Mouse (Mus musculus) B cell, adult 62 days (primary cell): ENCODE measurements around the gene Tram1l1. TPM values are rescaled to one million over a fixed set of nuclear protein-coding genes. Genes with fewer than 3 reads are reported as not detected.

ENCODE experiments used
- total RNA-seq: library from RNA; stranded (reverse); gene quantifications from 4 replicates; pipeline ENCODE4 v1.2.4, GENCODE M21; 2023

Tram1l1 gene
- total RNA-seq = not detected in 4 replicates

DNA sequence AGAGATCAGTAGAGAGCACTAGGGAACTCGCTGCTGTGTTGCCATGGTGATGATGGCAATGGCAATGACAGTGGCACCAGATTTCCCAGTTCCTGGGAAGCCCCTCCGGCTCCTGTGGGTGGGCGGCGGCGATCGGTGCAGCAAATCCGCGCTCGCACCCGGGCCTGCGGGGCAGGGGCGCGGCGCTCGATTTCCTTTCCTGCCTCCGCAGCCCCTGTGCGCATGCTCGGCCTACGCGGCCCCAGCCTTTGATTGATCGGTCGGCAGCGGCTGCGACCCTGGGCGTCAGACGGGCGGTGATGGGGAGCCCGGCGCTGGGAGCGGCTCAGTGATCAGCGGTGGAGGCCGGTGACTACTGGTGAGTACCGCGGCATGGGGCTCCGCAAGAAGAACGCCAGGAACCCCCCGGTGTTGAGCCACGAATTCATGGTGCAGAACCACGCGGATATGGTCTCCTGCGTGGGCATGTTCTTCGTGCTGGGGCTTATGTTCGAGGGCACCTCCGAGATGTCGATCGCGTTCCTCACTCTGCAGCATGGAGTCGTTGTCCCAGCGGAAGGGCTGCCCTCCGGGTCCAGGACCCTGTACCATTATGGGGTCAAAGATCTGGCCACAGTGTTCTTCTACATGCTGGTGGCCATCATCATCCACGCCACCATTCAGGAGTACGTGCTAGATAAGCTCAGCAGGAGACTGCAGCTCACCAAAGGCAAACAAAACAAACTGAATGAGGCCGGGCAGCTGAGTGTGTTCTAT is at the start of gene Tram1l1:
Gene Tram1l1 (plus strand): TSS at position 35 of the 756 bp plus-strand sequence.

Other genes starting within 250 kb of the Tram1l1 start
- not detected in 4 replicates for gene 1700006A11Rik, start 105.2 kb downstream of the Tram1l1 start, total RNA-seq